Mouse (Mus musculus) C2C12 (cell line): ENCODE data around the gene Zyx. TPM values are rescaled to one million over a fixed set of nuclear protein-coding genes. Genes with fewer than 3 reads are reported as not detected.

Source experiments
- H3K27me3 ChIP-seq: one replicate; pipeline ENCODE4 v1.6.1; 2011; ENCODE audit not compliant: control insufficient read depth, insufficient read depth, insufficient read length
- H3K36me3 ChIP-seq: one replicate; pipeline ENCODE4 v1.6.1; 2011; ENCODE audit not compliant: control insufficient read depth, insufficient read depth
- H3K4me3 ChIP-seq: one replicate; pipeline ENCODE4 v1.5.1; 2011; ENCODE audit warnings: mild to moderate bottlenecking, control low read depth; ENCODE audit not compliant: poor library complexity, insufficient read depth, severe bottlenecking
- H3K79me2 ChIP-seq: one replicate; pipeline ENCODE4 v1.6.1; 2011; ENCODE audit not compliant: control insufficient read depth, insufficient read depth
- H3K79me3 ChIP-seq: one replicate; pipeline ENCODE4 v1.6.1; 2011; ENCODE audit warnings: low read depth, control low read depth
- H3ac ChIP-seq: one replicate; pipeline ENCODE3; 2011; ENCODE audit warnings: low read depth; ENCODE audit not compliant: control insufficient read depth, insufficient read length
- CEBPB ChIP-seq: IDR thresholded peaks from one replicate; pipeline ENCODE4 v1.6.1; 2011; ENCODE audit warnings: low read depth, mild to moderate bottlenecking, control low read depth, moderate library complexity
- CTCF ChIP-seq: IDR thresholded peaks from one replicate; pipeline ENCODE4 v1.5.1; 2011; ENCODE audit not compliant: control insufficient read depth, insufficient read depth, insufficient read length
- FOSL1 ChIP-seq: IDR thresholded peaks from one replicate; pipeline ENCODE4 v1.8.0; 2011; ENCODE audit warnings: mild to moderate bottlenecking, low read length; ENCODE audit not compliant: poor library complexity, insufficient read depth, severe bottlenecking
- MAX ChIP-seq: IDR thresholded peaks from one replicate; pipeline ENCODE4 v1.6.1; 2011; ENCODE audit warnings: mild to moderate bottlenecking, control low read depth
- MYOD1 ChIP-seq: IDR thresholded peaks from one replicate; pipeline ENCODE4 v1.6.1; 2011; ENCODE audit warnings: low read depth; ENCODE audit not compliant: control insufficient read depth, insufficient read length
- MYOG ChIP-seq: IDR thresholded peaks from one replicate; pipeline ENCODE4 v1.6.1; 2011; ENCODE audit not compliant: control insufficient read depth, insufficient read length; ENCODE audit errors: extremely low read depth
- USF1 ChIP-seq: IDR thresholded peaks from one replicate; pipeline ENCODE4 v1.6.1; 2011; ENCODE audit warnings: low read depth, mild to moderate bottlenecking, control low read depth, moderate library complexity
- polyA plus RNA-seq: library from polyadenylated mRNA; unstranded; fragments of >200 nt; fragmentation: generic; extraction: Trizol; gene quantifications from one replicate; pipeline ENCODE4 v1.2.1, GENCODE M21; 2012; ENCODE audit warnings: missing spikeins

The Zyx gene
- polyA plus RNA-seq, 1 experiment, result 694 TPM

GRCm38 (mm10) chr6:42324067-42324481, 25.4 kb upstream of the Zyx start:
- Histone ChIP-seq H3K27me3 (no peaks in the 10 kb centered on the region), H3K36me3 (peaks cover under 1% of the 10 kb centered on the region), H3K4me3 (peak overlapping the region; percentile 39), H3K79me3 (no peaks in the 10 kb centered on the region), H3K79me2 (no peaks in the 10 kb centered on the region), H3ac (peak overlapping the region; percentile 71)
- TF ChIP-seq CTCF, result no peak
- no peak for TF ChIP-seq MAX
- TF ChIP-seq USF1, result no peak
- no peak for TF ChIP-seq CEBPB
- TF ChIP-seq FOSL1, result no peak
- TF ChIP-seq MYOD1, result no peak
- no peak for TF ChIP-seq MYOG

- Histone ChIP-seq H3K79me3 (no peaks in the 10 kb centered on the region), H3K4me3 (peak within 1 kb of the TSS; percentile 39), H3K36me3 (no peaks in the 10 kb centered on the region), H3ac (peak within 1 kb of the TSS; percentile 71), H3K79me2 (no peaks in the 10 kb centered on the region), H3K27me3 (no peaks in the 10 kb centered on the region)
- TF ChIP-seq CTCF (no peak), CEBPB (no peak), MYOD1 (no peak), FOSL1 (no peak), USF1 (no peak), MYOG (no peak), MAX (no peak)
Measured at GRCm38 (mm10) chr6:42324482-42325267, 24.8 kb upstream of the Zyx start, which contains the start of gene Fam131b. TSS of gene Fam131b (minus strand) at chr6:42324643.

GRCm38 (mm10) chr6:42325268-42325609, 24.2 kb upstream of the Zyx start:
- no peaks in the 10 kb centered on the region for H3K27me3 ChIP-seq
- H3K4me3 ChIP-seq, result peak overlapping the region; percentile 39
- no peak for TF ChIP-seq MYOG
- peak; percentile 44 for TF ChIP-seq CTCF
- peak; percentile 28 for TF ChIP-seq MAX
- peak overlapping the region; percentile 71 for H3ac ChIP-seq
- H3K79me2 ChIP-seq, result no peaks in the 10 kb centered on the region
- H3K79me3 ChIP-seq, result no peaks in the 10 kb centered on the region
- no peaks in the 10 kb centered on the region for H3K36me3 ChIP-seq

GRCm38 (mm10) chr6:42326509-42326908, 22.9 kb upstream of the Zyx start:
- Histone ChIP-seq H3K4me3 (no peak overlapping the region), H3K79me3 (no peaks in the 10 kb centered on the region), H3K79me2 (no peaks in the 10 kb centered on the region), H3K27me3 (no peaks in the 10 kb centered on the region), H3K36me3 (no peaks in the 10 kb centered on the region), H3ac (no peak overlapping the region)
- TF ChIP-seq CEBPB (no peak), MYOG (no peak), FOSL1 (no peak), USF1 (no peak), MYOD1 (no peak), MAX (no peak), CTCF (no peak)

- Histone ChIP-seq H3K79me2 (no peaks in the 10 kb centered on the region), H3K79me3 (no peaks in the 10 kb centered on the region), H3K4me3 (no peak overlapping the region), H3K27me3 (no peaks in the 10 kb centered on the region), H3K36me3 (no peaks in the 10 kb centered on the region), H3ac (no peak overlapping the region)
- no peak for TF ChIP-seq CTCF
- TF ChIP-seq FOSL1, result no peak
- no peak for TF ChIP-seq CEBPB
Measured at GRCm38 (mm10) chr6:42328757-42329156, 20.7 kb upstream of the Zyx start.

GRCm38 (mm10) chr6:42330216-42330615, 19.2 kb upstream of the Zyx start:
- Histone ChIP-seq H3K36me3 (no peaks in the 10 kb centered on the region), H3K79me3 (no peaks in the 10 kb centered on the region), H3K27me3 (no peaks in the 10 kb centered on the region), H3K4me3 (no peak overlapping the region), H3ac (no peak overlapping the region), H3K79me2 (no peaks in the 10 kb centered on the region)
- no peak for TF ChIP-seq MYOG
- TF ChIP-seq CEBPB, result no peak
- no peak for TF ChIP-seq FOSL1
- TF ChIP-seq CTCF, result no peak
- TF ChIP-seq USF1, result no peak
- no peak for TF ChIP-seq MAX
- no peak for TF ChIP-seq MYOD1
